Mouse (Mus musculus): ENCODE results near the gene Nr2e3. TPM values are rescaled to one million over a fixed set of nuclear protein-coding genes. Genes with fewer than 3 reads are reported as not detected.

Gene Nr2e3
- polyA plus RNA-seq, 1 experiment from 2014 or later, result 0.14 TPM

GRCm38 (mm10) chr9:59914761-59915160, 45.7 kb downstream of the Nr2e3 start:
- no peak overlapping the region for H3K9ac ChIP-seq
- no peaks in the 10 kb centered on the region for H3K9me3 ChIP-seq
- no peak for ATAC-seq (ENCODE audit: low read depth)
- no peak overlapping the region for H3K4me3 ChIP-seq
- H3K4me1 ChIP-seq (replicated peaks), result no peaks in the 10 kb centered on the region
- H3K27ac ChIP-seq (replicated peaks), result no peak overlapping the region
- peaks cover 25% of the 10 kb centered on the region for H3K36me3 ChIP-seq
- 94% methylated on average over 1 of the region's 1 CpGs for WGBS
- H3K4me2 ChIP-seq, result no peak overlapping the region
- H3K27me3 ChIP-seq, result no peaks in the 10 kb centered on the region

DNA sequence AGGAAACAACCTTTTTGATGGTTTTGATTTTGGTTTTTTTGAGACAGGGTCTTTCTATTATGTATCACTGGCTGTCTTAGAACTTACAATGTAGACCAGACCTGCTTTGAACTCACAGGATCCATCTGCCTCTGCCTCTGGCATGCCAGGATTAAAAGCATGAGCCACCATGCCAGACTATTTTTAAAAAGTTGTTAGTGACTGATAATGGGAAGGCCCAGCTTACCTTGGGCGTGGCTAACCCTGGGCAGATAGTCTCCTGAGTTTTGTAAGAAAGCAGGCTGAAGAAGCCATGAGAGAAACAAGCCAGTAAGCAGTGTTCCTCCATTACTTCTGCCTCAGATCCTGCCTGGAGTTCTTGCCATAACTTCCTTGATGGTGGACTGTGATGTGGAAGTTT, 57.1 kb downstream of the Nr2e3 start:
- no peak overlapping the region for H3K27ac ChIP-seq (replicated peaks)

More for the DNA sequence above, 57.1 kb downstream of the Nr2e3 start:
- H3K9ac ChIP-seq, result no peak overlapping the region
- H3K9me3 ChIP-seq, result no peaks in the 10 kb centered on the region
- H3K27me3 ChIP-seq, result no peaks in the 10 kb centered on the region
- H3K4me3 ChIP-seq, result no peak overlapping the region
- no peak for ATAC-seq (ENCODE audit: low read depth)
- no peaks in the 10 kb centered on the region for H3K4me1 ChIP-seq (replicated peaks)
- 97% methylated on average over 1 of the region's 1 CpGs for WGBS
- H3K4me2 ChIP-seq, result no peak overlapping the region
- peaks cover 26% of the 10 kb centered on the region for H3K36me3 ChIP-seq

Other genes with a start within 250 kb of the Nr2e3 start
- 12.7 and 13.2 TPM in 2 replicates for gene Senp8, start 209.9 kb downstream of the Nr2e3 start, polyA plus RNA-seq (2015; fragmentation: Nextera tagmentation; extraction: Ambion mirVana)
- gene Myo9a, start 209.8 kb downstream of the Nr2e3 start, polyA plus RNA-seq (2015; fragmentation: Nextera tagmentation; extraction: Ambion mirVana), result 23.4 and 26.4 TPM in 2 replicates

All from neural tube, embryonic 13.5 days (tissue).